Mouse (Mus musculus) lung, embryonic 16.5 days (tissue): Measurements from ENCODE around the gene Spout1. TPM values are rescaled to one million over a fixed set of nuclear protein-coding genes. Genes with fewer than 3 reads are reported as not detected.
"Not testable (repeated sequence)": the region's sequence is repeated elsewhere in the genome, so short reads cannot be mapped to it uniquely, and the experiment has no call there.

Source experiments
- ATAC-seq: fragments of 200-750 bp; cut with Nextera tagmentation; 2 replicates; pipeline ENCODE4 v1.8.0; 2017; ENCODE audit warnings: low read depth, mild to moderate bottlenecking, moderate library complexity
- H3K27ac ChIP-seq: fragments of 300-500 bp; sonication (generic); 2 replicates; pipeline ENCODE4 v1.5.1; 2014; ENCODE audit warnings: mild to moderate bottlenecking, control low read depth, low read length
- H3K27me3 ChIP-seq: fragments of 300-500 bp; sonication (generic); 2 replicates; pipeline ENCODE4 v1.6.1; 2014; ENCODE audit warnings: low read depth, low read length, mixed read lengths; ENCODE audit not compliant: control insufficient read depth, insufficient read depth
- H3K36me3 ChIP-seq: fragments of 300-500 bp; sonication (generic); 2 replicates; pipeline ENCODE4 v1.6.1; 2014; ENCODE audit warnings: low read length; ENCODE audit not compliant: control insufficient read depth, insufficient read depth
- H3K4me1 ChIP-seq: fragments of 300-500 bp; sonication (generic); replicated peaks from 2 replicates; pipeline ENCODE4 v1.6.1; 2014; ENCODE audit warnings: low read length, mixed read lengths; ENCODE audit not compliant: control insufficient read depth, insufficient read depth
- H3K4me2 ChIP-seq: fragments of 300-500 bp; sonication (generic); 2 replicates; pipeline ENCODE4 v1.6.1; 2014; ENCODE audit warnings: low read depth, low read length, control low read depth
- H3K4me3 ChIP-seq: fragments of 300-500 bp; sonication (generic); 2 replicates; pipeline ENCODE4 v1.5.1; 2014; ENCODE audit warnings: mild to moderate bottlenecking, low read length, control low read depth
- H3K9ac ChIP-seq: fragments of 300-500 bp; sonication (generic); 2 replicates; pipeline ENCODE4 v1.6.1; 2014; ENCODE audit warnings: low read length, control low read depth
- H3K9me3 ChIP-seq: fragments of 300-500 bp; sonication (generic); 2 replicates; pipeline ENCODE4 v1.6.1; 2016; ENCODE audit warnings: low read length; ENCODE audit not compliant: control insufficient read depth
- whole genome bisulfite sequencing: fragments of 180-500 bp; shearing (Covaris S2); extraction: QIAGEN DNeasy Blood & Tissue Kit; methylation state at CpG from one replicate; pipeline ENCODE4 v1.1.7; 2014; 5-methylcytosine and 5-hydroxymethylcytosine counted together
- polyA plus RNA-seq: library from polyadenylated mRNA; unstranded; fragments of >200 nt; fragmentation: Nextera tagmentation; extraction: Ambion mirVana; gene quantifications from 2 replicates; pipeline ENCODE4 v1.2.1, GENCODE M21; 2015

The Spout1 gene
- polyA plus RNA-seq, 1 experiment from 2014 or later, result 66.6 TPM

DNA sequence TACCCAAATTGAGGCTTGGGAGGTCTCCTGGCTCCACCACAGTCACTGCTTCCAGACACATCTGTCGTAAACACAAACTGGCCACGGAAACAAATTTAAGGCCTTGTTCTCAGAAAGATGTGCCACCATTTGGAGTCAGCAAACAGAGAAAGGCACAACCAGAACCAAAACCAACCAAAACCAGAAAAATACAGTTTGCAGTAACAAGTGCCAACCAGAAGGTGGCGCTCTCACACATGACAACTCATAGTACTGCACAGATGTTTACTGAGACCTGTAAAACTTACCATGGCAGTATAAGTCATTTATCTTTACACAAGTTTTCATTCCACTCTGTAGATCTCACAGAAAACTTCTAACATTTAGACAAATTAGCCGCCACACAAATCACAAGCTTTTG, 11.6 kb downstream of the Spout1 start:
- H3K36me3 ChIP-seq, result no peaks in the 10 kb centered on the region
- H3K9ac ChIP-seq, result no peak overlapping the region
- 56% methylated on average over 4 of the region's 4 CpGs for WGBS
- no peak overlapping the region for H3K4me3 ChIP-seq
- no peak for ATAC-seq
- peaks cover 17% of the 10 kb centered on the region for H3K9me3 ChIP-seq
- no peaks in the 10 kb centered on the region for H3K27me3 ChIP-seq
- no peak overlapping the region for H3K4me2 ChIP-seq
- no peak overlapping the region for H3K27ac ChIP-seq
- no peaks in the 10 kb centered on the region; the same call in 1 of the 2 replicates for H3K4me1 ChIP-seq

DNA sequence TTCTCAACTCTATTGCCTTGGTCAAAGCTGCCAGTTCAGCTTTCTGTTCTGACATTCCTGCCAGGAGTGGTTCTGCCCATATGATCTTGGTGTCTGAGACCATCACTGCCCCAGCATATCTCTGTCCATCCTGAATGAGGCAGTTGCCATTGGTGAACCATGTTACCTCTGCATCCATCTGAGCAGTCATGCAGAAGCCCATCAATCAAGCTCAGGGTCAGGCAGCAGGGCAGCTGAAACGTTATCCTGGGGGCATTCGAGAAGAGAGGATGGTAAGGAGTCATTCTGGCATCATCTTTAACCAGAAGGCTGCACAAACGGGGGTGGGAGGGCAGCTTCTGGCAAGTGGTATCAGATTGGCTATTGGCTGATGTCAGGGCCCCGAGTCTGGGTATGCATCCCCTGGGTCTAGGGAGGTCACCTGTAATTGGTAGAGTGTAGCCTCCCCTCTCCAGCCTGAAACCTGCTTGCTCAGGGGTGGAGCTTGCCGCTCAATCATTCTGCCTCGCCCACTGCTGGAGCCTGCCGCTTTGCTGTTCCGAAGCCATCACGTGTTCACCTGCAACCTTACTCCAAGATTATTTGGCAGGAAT, 13.8 kb downstream of the Spout1 start:
- peaks cover 17% of the 10 kb centered on the region for H3K9me3 ChIP-seq
- no peaks in the 10 kb centered on the region for H3K4me1 ChIP-seq
- H3K4me2 ChIP-seq, result no peak overlapping the region
- no peak overlapping the region for H3K9ac ChIP-seq
- ATAC-seq, result no peak
- H3K4me3 ChIP-seq, result no peak overlapping the region
- H3K27ac ChIP-seq, result no peak overlapping the region
- 44% methylated on average over 9 of the region's 9 CpGs for WGBS
- no peaks in the 10 kb centered on the region for H3K36me3 ChIP-seq
- H3K27me3 ChIP-seq, result no peaks in the 10 kb centered on the region

DNA sequence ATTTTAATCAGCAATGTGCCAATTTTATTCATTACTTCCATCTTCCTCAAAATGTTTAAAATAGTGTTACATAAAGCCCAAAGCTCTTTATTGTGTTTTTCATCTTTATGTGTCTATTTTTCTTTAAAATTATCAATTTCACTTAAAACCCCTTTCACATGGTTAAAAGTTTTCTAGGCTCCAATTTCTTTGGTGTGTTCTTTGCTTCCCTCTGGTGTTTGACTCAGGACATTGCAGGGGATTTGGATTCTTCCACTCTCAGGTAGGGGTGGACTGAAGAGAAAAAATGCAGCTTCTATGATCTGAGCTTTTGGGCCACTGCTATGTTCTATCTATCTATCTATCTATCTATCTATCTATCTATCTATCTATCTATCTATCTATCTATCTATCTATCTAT, 16.4 kb downstream of the Spout1 start:
- no peak overlapping the region for H3K4me3 ChIP-seq
- no peak overlapping the region for H3K4me2 ChIP-seq
- no peaks in the 10 kb centered on the region for H3K36me3 ChIP-seq
- ATAC-seq, result no peak
- peaks cover 12% of the 10 kb centered on the region for H3K9me3 ChIP-seq
- no peaks in the 10 kb centered on the region for H3K27me3 ChIP-seq
- H3K27ac ChIP-seq, result no peak overlapping the region
- H3K9ac ChIP-seq, result no peak overlapping the region
- no peaks in the 10 kb centered on the region for H3K4me1 ChIP-seq

DNA sequence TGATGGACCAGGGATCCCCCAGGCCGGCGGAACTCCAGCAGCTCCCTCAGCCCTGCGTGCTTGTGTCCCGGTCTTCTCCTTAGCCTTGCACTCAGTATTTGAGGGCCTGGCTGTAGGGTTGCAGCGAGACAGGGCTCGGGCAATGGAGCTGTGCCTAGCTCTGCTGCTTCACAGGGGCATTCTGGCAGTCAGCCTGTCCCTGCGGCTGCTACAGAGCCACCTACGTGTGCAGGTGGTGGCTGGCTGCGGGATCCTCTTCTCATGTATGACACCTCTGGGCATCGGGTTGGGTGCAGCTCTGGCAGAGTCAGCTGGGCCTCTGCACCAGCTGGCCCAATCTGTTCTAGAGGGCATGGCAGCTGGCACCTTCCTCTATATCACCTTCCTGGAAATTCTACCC, 18.4 kb downstream of the Spout1 start:
- H3K9me3 ChIP-seq, H3K36me3 ChIP-seq, H3K9ac ChIP-seq, H3K4me1 ChIP-seq, ATAC-seq, H3K27ac ChIP-seq, H3K4me3 ChIP-seq, H3K27me3 ChIP-seq, H3K4me2 ChIP-seq: not testable (repeated sequence)
- WGBS, result 74% methylated on average over 7 of the region's 10 CpGs

DNA sequence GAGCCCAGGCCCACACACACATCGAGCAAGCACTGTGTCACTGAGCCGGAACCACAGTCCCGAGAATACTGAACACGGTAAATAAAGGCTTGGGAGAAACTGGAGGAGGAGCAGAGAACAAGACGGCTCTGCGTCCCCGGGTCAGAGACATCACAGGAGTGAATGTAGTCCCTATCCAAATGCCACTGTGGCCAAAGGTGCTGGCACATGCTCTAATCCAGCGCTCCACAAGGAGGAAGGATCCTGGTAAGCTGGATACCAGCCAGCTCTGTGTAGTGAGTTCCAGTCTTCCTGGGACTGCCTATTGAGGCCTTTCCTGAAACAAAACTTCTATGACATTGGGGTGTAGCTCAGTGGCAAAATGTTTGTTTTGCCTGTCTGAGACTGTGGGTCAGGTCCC, 25.6 kb downstream of the Spout1 start:
- H3K4me3 ChIP-seq, result no peak overlapping the region
- no peak for ATAC-seq
- no peaks in the 10 kb centered on the region for H3K27me3 ChIP-seq
- H3K9ac ChIP-seq, result no peak overlapping the region
- H3K36me3 ChIP-seq, result peaks cover 25% of the 10 kb centered on the region
- no peaks in the 10 kb centered on the region for H3K9me3 ChIP-seq
- no peak overlapping the region for H3K4me2 ChIP-seq
- no peak overlapping the region; the same call in 1 of the 2 replicates for H3K27ac ChIP-seq
- WGBS, result 68% methylated on average over 8 of the region's 8 CpGs
- H3K4me1 ChIP-seq, result no peaks in the 10 kb centered on the region

DNA sequence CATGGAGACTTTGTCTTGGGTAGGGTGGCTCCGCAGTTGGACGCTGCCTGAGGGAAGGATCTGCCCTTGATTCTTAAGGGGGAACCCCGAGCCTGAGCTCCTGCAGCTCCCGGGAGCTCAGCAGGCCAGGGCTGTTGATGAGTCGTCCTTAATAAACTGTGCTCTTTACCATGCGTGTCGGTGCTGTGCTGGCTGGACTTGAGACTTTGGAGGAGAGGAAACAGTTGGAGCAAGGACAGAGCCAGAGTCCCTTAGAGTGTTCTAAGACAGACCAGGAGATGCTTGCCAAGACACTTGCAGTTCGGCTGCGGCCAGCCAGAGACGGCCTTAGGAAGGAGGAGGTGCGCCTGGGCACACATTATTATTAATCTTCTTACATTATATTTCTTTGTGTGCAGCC, 26.4 kb downstream of the Spout1 start:
- H3K36me3 ChIP-seq, result peaks cover 29% of the 10 kb centered on the region
- no peak overlapping the region for H3K4me2 ChIP-seq
- WGBS, result 84% methylated on average over 11 of the region's 11 CpGs

DNA sequence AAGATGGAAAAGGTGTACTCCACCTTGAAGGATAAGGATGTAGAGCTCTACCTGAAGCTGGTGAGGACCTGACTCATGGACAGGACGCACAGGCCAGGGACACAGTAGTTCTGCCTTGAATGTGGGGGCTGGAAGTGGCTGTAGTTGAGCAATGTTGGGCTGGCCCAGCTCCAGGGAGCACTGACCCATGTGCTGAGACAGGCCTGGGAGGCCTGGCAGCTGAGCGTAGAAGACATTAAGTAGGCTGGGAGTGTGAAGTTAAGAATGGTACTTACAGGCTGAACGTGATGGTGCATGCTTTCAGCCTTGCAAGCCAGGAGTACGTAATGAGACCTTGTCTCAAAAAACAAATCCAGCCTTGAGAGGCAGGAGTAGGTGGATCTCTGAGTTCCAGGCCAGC, 30.8 kb downstream of the Spout1 start:
- Histone ChIP-seq H3K36me3 (peaks cover 39% of the 10 kb centered on the region), H3K4me2 (no peak overlapping the region), H3K4me3 (no peak overlapping the region), H3K27me3 (no peaks in the 10 kb centered on the region), H3K27ac (no peak overlapping the region), H3K9ac (no peak overlapping the region), H3K9me3 (no peaks in the 10 kb centered on the region), H3K4me1 (peaks cover 4% of the 10 kb centered on the region; the same call in 1 of the 2 replicates)
- ATAC-seq, result peak; percentile 87
- 65% methylated on average over 4 of the region's 4 CpGs for WGBS

More for the DNA sequence above, 26.4 kb downstream of the Spout1 start:
- no peak overlapping the region for H3K4me3 ChIP-seq
- no peak overlapping the region for H3K9ac ChIP-seq
- H3K4me1 ChIP-seq, result peaks cover 4% of the 10 kb centered on the region; the same call in 1 of the 2 replicates
- no peak for ATAC-seq
- no peaks in the 10 kb centered on the region for H3K9me3 ChIP-seq
- no peaks in the 10 kb centered on the region for H3K27me3 ChIP-seq
- H3K27ac ChIP-seq, result no peak overlapping the region

DNA sequence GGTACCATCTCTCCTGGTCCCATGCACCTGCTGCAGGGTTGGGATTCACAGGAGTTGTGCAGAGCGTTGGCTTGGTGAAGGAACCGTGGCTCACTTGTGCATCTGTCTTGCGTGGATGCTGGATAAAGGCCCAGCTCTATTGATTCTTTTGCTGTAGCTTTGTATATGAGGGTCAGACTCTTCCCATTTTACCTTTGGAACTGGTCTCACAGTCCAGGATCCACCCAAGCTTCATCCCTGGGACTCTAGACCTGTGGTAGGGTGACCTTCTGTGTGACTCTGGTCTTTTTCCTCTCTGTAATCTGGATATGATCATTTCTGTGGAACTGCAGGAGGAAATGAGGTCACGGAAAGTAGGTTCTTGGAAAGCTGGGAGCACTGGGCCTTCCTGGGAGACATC, 33.8 kb downstream of the Spout1 start:
- H3K27ac ChIP-seq, result no peak overlapping the region

DNA sequence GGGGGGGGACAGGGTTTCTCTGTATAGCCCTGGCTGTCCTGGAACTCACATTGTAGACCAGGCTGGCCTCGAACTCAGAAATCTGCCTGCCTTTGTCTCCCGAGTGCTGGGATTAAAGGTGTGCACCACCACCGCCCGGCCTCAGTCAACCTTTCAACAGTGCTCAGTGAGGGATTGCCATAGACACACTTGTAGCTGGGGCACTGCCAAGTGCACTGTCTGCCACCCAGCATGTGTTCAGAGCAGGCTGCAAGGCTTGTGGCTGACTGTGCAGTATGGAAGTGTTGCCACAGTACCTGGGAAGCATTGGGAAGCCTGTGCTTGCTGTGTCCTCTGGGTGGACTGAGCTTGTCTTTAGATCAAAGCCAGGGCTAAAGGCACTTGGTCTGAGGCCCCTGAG, 38.2 kb downstream of the Spout1 start:
- 94% methylated on average over 4 of the region's 4 CpGs for WGBS
- not testable (repeated sequence) for H3K4me1 ChIP-seq, H3K9ac ChIP-seq, ATAC-seq, H3K4me3 ChIP-seq, H3K27ac ChIP-seq, H3K27me3 ChIP-seq, H3K9me3 ChIP-seq, H3K4me2 ChIP-seq
- H3K36me3 ChIP-seq, result peaks cover 26% of the 10 kb centered on the region

More for the DNA sequence above, 33.8 kb downstream of the Spout1 start:
- Histone ChIP-seq H3K27me3 (no peaks in the 10 kb centered on the region), H3K9me3 (no peaks in the 10 kb centered on the region), H3K9ac (no peak overlapping the region), H3K4me2 (no peak overlapping the region), H3K4me3 (no peak overlapping the region), H3K36me3 (peaks cover 30% of the 10 kb centered on the region), H3K4me1 (peaks cover 4% of the 10 kb centered on the region; the same call in 1 of the 2 replicates)
- 98% methylated on average over 4 of the region's 4 CpGs for WGBS
- ATAC-seq, result no peak

DNA sequence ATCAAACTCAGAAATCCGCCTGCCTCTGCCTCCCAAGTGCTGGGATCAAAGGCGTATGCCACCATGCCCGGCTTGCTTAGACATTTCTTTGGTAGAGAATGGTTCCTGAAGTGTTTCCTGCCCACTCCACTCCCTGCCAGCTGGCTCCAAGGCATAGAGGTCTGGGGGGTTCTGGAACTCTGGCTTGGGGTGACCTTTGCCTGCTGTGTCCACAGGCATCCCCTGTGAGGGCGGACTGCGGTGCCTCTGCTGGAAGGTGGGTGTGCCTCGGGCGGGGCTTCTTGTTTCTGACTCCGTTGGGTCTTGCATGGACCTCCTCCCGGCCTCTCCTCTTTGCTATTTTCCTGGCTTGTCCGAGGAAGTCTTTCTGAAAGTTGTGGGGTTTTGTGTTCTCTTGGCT, 41.8 kb downstream of the Spout1 start:
- no peak overlapping the region for H3K27ac ChIP-seq
- 89% methylated on average over 10 of the region's 10 CpGs for WGBS
- H3K27me3 ChIP-seq, result no peaks in the 10 kb centered on the region
- ATAC-seq, result no peak
- peaks cover 11% of the 10 kb centered on the region for H3K4me1 ChIP-seq
- no peak overlapping the region for H3K4me3 ChIP-seq
- peaks cover 16% of the 10 kb centered on the region for H3K36me3 ChIP-seq
- no peak overlapping the region for H3K4me2 ChIP-seq
- no peaks in the 10 kb centered on the region for H3K9me3 ChIP-seq
- H3K9ac ChIP-seq, result no peak overlapping the region
